Mouse (Mus musculus) Muller cell, postnatal 12 days (primary cell): ENCODE measurements around the gene Amhr2.

Experiments used
- DNase-seq: peaks from one replicate; pipeline ENCODE4 v3.0.0-alpha.2; 2015; ENCODE audit errors: inconsistent ontology term

Gene Amhr2

DNA sequence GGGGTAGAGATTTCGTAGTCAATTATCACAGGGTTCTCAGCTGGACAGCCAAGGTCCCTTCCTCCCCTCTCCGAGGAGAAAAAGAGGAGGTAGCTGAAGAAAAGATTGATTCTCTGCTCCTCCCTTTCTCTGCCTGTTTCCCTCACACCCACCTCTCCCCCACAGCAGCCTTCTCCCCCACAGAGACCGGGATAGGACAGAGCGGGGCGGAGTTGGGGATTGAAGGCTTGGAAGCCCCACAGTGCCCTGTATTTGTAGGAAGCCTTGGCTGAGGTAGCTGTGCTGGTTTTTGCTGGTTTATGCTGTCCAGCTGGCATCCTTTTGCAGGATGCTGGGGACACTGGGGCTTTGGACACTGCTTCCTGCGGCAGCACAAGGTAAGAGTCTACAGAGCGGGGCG lies at the start of gene Amhr2:
Gene Amhr2, plus strand, starts transcription at position 222 of the 400 bp plus-strand sequence.
- no peak for DNase-seq

DNA sequence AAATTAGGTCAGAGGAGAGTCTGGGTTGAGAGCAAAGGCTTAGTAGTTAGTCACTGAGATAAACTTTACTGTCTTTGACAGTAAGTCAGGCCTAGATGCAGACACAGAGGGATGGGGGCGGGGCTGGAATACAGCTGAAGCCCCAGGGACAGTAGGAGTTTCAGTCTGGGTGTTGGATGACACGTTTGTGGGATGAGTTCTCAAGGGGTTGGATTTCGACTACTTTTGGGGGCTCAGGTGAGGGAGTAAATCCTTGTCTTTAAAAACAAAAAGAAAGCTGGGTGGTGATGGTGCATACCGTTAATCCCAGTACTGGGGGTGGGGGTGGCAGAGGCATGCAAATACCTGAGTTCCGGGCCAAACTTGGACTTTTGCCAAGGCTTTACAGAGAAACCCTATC lies 46.5 kb upstream of the Amhr2 start:
- DNase-seq, result no peak

DNA sequence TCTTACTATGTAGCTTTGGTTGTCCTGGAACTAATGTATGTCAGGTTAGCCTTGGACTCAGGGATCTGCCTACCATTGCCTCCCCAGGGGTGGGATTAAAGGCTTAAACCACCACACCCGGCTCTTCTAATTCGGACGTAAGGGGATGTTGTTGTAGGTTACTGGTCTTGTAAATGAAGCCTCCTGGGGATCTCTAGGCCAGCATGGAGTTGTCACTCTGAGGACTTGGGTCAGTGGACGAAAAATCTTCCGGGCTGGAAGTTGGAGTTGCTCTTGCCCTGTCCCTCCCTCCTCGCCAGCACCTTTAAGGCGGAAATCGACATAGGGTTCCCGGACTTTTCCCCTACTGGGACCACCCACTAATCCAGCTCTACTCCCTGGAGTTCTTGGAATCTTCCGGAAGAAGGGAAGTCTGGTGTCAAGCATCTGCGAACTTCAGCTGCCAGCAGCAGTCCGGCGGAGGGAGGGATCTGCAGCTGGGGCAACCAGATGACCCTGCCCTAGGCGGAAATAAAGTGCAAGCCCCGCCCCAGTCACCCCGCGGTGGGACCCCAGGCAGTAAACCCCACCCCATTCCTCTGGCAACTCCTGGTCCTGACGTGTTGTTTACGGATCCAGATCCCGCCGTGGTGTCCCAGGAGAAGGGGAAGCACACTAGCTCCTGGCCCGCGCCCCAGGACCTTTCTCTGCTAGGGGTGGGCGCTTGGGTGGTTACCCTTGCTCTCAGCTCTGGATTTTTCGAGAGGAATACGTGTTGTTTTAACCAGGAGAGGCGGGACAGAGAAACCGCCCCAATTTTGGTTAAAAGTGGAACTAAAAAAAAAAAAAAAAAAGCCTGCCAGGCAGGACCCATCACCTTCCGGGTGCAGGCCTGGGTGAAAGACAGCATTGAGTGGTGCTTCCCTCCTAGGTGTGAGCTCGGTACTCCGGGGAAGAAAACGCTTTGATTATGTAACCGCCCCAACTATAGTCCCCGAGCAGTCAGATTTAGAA lies 45.6 kb upstream of the Amhr2 start:
- DNase-seq, result peak; percentile 91

DNA sequence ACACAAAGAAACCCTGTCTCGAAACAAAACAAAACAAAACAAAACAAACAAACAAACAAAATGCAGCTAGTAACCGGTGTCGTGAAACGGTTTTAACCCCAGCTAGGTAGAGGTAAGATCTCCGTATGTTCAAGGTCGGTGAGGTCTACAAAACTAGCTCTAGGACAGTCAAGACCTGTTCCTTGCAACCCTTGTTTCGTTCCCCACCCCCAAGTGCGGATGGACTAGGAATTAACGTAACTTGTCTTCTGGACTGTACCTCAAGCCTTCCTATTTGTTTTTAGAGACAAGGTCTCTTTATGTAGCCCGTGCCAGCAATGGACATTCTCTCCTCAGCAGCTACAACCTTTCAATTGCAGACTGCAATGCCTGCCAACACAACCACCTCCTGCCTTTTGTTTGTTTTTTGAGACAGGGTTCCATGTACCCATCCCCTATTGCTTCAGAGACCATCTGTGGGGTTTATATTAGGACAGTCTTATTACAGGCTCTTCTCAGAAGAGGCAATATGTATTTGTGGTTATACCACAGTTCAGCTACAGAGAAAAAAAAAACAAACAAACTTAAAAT lies 44.6 kb upstream of the Amhr2 start:
- no peak for DNase-seq

DNA sequence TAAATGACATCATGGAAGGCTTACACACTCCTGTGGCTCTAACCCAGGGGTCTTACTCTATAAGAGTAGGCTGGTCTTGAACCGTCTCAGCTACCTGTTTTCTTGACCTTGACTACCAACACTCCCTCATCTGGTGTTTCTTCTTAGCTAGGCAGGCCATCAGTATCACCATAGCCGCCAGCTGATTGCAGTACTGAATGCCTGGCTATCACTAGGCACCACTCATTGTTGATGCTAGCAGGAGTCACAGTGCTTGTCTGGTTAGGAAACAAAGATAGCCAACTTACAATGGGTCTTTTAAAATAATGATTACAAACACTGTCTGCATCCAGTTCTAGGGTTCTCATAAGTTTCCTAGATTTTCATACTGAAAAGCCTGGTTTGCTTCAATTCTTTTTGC lies 43.9 kb upstream of the Amhr2 start:
- no peak for DNase-seq

DNA sequence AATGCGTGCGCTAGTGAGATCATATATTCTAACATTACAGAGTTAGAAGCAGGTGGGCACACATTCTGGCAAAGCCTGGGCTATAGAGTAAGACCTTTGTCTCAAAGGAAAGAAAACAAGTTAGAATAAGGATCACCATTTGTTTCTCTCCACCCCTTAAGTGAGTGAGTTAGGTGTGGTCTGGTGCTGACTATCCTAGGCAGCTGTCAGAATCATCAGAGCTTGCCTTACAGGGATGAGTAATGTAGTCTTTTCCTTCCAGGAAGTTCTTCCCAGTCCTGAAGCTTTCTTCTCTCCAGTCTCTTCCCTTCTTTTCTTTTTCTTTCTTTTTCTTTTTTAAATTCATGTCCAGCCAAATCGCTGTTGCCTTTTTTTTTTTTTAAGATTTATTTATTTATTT lies 43.0 kb upstream of the Amhr2 start:
- no peak for DNase-seq

DNA sequence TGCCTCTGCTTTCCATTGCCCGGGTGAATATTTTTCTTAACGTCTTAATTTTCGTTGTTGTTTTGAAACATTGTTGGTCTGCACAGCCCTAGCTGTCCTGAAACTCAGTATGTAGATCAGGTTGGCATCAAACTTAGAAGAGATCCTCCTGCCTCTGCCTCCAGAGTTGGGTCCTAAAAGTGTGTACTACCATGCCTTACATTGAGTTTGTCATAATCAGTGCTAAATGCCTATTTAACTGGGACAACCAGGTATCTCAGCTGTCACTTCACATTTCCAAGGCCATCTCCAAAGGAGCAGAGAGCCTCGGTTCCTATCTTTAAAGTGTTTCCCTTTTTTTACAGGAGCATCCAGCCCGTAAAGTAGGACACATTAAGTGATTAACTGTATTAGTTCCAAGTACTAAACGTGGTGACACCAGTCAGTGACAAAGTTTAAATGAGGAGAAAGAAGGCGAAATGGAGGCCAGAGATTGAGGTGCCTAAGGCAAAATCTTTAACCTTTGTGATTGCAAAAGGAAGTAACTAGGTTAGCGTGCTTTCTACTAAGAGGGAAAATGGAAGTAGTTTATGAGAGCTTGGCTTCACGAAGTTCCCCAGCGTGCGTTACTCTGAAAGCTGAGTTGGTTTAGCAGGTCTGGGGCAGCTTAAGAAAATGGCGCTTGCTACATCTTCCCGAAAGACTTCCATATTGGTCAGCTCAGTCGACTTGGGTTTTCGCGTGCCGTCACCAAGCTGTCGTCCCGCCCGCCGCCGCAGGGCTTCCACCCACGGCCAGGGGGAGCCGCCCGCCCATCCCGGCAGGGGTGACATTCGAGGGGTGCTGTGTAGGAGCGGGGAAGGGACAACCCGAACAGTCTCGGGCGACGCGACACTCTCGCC lies 40.3 kb upstream of the Amhr2 start:
- peak; percentile 15 for DNase-seq

DNA sequence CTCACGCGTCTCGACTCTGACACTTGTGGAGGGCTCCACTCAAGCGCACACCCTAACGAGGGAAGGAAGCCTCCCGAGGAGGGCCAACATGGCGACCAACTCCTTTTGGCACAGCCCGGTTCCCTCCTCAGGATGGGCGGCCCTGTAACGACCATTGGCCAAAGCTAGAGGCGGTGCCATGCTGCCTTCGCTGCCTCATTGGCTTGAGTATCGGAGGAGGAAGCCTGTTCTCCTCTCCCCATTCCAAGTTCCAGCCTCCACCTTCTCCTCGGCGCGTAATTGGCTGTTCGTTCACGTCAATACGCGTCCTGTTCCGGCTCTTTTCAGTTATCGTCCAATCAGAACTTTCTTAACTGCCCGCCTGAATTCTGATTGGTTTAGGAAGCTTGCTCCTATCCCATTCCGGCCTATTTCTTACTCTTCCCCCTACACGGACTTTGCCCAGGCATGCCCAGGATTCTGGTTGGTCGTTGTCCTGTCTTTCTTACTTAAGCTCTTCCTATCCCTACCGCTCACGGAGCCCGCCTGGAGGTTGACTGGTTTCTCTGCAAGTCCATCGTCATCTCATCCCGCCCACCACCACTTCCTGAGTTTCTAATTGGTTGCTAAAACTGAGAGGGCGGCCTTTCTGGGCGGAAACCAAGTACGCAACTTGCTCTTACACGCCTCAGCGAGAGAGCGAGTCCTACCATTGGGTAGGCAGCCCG lies 39.5 kb upstream of the Amhr2 start, which contains the start of gene Sp1:
Gene Sp1, plus strand, starts transcription at position 655 of the 707 bp plus-strand sequence.
- peak; percentile 100 for DNase-seq

DNA sequence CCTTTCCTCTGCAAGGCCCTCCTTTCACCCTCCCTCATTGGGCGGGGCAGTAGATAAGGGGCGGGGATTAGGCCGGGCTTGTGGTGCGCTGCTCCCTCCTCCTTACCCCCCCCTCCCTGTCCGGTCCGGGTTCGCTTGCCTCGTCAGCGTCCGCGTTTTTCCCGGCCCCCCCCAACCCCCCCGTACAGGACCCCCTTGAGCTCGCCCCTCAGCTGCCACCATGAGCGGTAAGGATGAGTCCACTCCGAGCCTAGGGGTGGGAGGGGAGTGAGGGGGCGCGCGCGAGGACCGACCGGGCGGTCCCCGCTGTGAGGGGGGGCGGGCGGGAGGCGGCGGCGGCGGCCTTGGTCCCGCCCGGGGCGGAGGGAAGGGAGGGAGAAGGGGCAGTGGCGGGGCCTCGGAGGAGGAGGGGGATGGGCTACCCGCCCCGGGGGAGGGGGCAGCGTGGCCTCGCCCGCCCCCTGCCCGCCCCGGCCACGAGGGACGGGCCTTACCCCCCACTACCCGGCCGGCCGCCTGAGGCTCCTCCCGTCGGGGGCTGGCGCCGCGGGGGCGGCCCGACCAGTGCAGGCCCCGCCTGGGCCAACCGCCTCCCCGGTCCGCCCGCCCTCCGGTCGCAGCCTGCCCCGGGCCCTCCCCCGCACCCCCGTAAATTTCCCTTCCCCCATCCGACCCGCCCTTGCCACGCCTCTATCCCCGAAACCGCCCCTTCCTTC lies 38.8 kb upstream of the Amhr2 start:
- DNase-seq, result peak; percentile 97

DNA sequence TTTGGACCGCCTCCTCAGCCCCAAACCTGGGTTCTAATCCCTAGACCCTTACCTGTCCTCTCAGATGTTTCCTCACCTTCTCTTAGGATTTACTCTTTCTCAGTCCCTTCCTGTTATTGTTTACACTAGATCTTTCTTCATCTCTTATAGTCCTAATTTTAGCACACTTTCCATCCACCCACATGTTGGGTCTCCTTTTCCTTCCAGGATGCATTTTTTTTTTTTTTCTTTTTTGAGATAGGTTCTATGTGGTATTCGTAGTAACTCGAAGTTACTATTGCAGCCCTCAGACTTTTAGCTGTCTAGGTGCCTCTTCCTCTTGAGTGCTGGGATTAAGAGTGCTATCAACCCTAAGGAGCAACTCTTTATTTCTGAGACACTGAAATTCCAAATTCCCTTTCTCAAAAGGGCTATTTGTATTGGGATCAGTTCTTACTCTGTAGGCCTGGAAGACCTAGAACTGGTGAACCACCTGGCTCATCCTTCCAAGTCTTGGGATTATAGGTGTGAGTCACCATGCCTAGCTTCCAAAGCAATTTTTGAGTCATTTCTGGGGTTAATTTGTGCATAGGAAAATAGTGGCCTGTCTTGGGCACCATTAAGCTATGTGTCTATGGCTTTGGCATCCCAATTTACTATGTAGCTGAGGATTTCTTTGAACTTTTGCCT lies 38.1 kb upstream of the Amhr2 start:
- no peak for DNase-seq

DNA sequence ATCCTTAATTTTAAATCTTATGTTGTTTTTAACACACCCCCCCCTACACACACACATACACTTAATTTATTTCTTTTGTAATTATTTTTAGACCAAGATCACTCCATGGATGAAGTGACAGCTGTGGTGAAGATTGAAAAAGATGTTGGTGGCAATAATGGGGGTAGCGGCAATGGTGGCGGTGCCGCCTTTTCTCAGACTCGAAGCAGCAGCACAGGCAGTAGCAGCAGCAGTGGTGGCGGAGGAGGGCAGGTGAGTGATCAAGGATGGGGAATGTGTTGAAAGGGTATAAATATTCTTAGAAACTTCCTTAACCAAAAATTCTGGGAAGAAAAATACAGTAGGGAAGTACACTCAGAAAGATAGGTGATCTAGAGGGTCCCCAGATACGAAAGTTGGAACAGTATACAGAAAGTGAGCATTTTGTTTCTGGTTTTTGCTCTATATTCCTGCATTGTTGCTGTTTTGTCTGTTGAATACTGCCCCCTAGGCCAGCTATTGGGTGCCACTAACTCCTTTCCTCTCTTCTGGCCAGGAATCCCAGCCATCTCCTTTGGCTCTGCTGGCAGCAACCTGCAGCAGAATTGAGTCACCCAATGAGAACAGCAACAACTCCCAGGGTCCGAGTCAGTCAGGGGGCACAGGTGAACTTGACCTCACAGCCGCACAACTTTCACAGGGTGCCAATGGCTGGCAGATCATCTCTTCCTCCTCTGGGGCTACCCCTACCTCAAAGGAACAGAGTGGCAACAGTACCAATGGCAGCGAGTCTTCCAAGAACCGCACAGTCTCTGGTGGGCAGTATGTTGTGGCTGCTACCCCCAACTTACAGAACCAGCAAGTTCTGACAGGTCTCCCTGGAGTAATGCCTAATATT lies 37.2 kb upstream of the Amhr2 start:
- no peak for DNase-seq

DNA sequence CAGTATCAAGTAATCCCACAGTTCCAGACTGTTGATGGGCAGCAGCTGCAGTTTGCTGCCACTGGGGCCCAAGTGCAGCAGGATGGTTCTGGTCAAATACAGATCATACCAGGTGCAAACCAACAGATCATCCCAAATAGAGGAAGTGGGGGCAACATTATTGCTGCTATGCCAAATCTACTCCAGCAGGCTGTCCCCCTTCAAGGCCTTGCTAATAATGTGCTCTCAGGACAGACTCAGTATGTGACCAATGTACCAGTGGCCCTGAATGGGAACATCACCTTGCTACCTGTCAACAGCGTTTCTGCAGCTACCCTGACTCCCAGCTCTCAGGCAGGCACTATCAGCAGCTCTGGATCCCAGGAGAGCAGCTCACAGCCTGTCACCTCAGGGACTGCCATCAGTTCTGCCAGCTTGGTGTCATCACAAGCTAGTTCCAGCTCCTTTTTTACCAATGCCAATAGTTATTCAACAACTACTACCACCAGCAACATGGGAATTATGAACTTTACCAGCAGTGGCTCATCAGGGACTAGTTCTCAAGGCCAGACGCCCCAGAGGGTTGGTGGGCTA lies 36.5 kb upstream of the Amhr2 start:
- no peak for DNase-seq

DNA sequence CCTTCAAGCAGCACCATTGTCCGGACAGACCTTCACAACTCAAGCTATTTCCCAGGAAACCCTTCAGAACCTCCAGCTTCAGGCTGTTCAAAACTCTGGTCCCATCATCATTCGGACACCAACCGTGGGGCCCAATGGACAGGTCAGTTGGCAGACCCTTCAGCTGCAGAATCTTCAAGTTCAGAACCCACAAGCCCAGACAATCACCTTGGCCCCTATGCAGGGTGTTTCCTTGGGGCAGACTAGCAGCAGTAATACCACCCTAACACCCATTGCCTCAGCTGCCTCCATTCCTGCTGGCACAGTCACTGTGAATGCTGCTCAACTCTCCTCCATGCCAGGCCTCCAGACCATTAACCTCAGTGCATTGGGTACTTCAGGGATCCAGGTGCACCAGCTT lies 35.9 kb upstream of the Amhr2 start:
- no peak for DNase-seq

DNA sequence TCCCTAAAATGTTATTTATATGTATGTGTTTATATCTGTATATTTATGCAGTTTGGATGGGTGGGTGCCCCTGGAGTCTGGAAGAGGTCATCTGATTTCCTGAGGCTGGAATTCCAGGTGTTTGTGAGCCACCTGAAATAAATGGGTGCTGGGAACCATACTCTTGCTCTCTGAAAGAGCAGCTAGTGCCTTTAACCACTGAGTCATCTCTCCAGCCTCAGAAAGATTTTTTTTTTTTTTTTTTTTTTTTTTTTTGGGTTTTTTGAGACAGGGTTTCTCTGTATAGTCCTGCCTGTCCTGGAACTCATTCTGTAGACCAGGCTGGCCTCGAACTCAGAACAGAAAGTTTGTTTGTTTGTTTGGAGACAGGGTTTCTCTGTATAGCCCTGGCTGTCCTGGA lies 34.1 kb upstream of the Amhr2 start:
- no peak for DNase-seq

DNA sequence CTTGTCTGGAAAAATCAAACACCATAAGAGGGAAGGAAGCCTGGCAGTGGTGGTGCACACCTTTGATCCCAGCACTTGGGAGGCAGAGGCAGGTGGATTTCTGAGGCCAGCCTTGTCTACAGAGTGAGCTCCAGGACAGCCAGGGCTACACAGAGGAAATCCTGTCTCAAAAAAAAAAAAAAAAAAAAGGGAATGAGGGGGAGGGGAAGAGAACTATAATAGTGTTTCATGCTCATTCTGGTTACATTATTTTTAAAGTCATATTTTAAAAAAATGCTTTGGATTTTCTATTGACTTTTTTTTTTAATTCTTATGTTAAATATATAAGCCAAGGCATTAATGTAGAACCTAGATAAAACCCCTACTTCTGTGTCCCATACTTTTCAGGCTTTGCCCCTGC lies 31.5 kb upstream of the Amhr2 start:
- DNase-seq, result no peak

DNA sequence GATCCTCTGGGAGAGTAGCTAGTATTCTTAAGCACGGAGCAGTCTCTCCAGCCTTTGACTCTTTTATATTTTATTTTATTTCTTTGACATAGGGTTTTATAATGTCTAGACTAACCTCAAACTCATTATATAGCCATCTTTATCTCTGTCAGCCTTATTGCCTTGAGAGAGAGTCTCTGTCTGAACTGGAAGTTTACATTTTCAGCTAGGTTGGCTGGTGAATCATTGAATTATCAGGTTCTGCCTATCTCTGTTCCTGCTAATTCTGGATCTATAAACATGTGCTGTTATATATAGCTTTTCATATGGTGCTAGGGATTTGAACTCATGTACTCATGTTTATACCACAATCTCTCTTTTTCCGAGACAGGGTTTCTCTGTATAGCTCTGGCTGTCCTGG lies 27.6 kb upstream of the Amhr2 start:
- no peak for DNase-seq

DNA sequence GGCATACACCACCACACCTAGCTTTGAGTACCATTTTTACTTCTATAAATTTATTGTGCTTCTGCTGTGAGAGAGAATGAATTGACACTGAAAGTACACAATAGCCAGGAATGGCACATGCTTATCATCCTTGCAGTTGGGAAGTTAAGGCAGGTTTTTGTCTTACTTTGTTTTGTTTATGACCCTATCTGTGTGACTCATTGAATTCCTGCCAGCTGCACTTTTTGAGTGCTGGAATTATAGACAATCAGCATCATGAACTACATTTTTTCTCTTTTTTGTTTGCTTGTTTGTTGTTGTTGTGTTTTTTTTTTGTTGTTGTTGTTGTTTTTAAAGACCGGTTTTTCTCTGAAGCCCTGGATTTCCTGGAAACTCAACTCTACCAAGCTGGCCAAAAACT lies 24.2 kb upstream of the Amhr2 start:
- peak; percentile 40 for DNase-seq

DNA sequence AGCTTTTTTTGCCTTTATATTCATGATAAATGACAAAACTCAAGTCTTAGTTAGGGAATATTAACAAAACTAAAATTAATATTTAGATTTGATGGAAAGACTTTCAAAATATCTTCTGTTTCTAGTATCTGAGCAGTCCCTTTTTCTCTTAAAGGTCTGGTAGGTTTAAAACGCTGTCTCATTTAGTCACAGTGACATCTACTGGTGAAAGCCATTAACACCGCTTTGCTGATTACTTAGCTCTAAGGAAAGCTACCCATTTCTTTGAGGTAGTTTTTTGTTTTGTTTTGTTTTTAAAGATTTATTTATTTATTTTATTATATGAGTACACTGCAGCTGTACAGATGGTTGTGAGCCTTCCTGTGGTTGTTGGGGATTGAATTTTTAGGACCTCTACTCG lies 23.7 kb upstream of the Amhr2 start:
- peak; percentile 51 for DNase-seq
